Mouse (Mus musculus) embryonic facial prominence, embryonic 10.5 days (tissue): ENCODE data around the gene 5031410I06Rik. TPM values are rescaled to one million over a fixed set of nuclear protein-coding genes. Genes with fewer than 3 reads are reported as not detected.
"Not testable (repeated sequence)": the region's sequence is repeated elsewhere in the genome, so short reads cannot be mapped to it uniquely, and the experiment has no call there.

Experiments used
- DNase-seq: peaks from one replicate; pipeline ENCODE4 v3.0.0-alpha.2; 2017; ENCODE audit warnings: low spot score
- H3K27ac ChIP-seq: fragments of 300-500 bp; sonication (generic); replicated peaks from 2 replicates; pipeline ENCODE4 v1.5.1; 2016; ENCODE audit warnings: mild to moderate bottlenecking
- H3K27me3 ChIP-seq: fragments of 300-500 bp; sonication (generic); replicated peaks from 2 replicates; pipeline ENCODE4 v1.6.1; 2016; ENCODE audit warnings: low read depth, mild to moderate bottlenecking; ENCODE audit not compliant: poor library complexity, severe bottlenecking
- H3K36me3 ChIP-seq: fragments of 300-500 bp; sonication (generic); replicated peaks from 2 replicates; pipeline ENCODE4 v1.6.1; 2016; ENCODE audit warnings: mild to moderate bottlenecking, moderate library complexity
- H3K4me1 ChIP-seq: fragments of 300-500 bp; sonication (generic); 2 replicates; pipeline ENCODE4 v1.6.1; 2016
- H3K4me3 ChIP-seq: fragments of 300-500 bp; sonication (generic); 2 replicates; pipeline ENCODE4 v1.5.1; 2016; ENCODE audit warnings: mild to moderate bottlenecking, moderate library complexity
- H3K9me3 ChIP-seq: fragments of 300-500 bp; sonication (generic); 2 replicates; pipeline ENCODE4 v1.6.1; 2016; ENCODE audit warnings: mild to moderate bottlenecking
- WGBS: fragments of 180-500 bp; shearing (Covaris S2); methylation state at CpG from one replicate; pipeline ENCODE4 v1.1.7; 2016; 5-methylcytosine and 5-hydroxymethylcytosine counted together
- polyA plus RNA-seq: library from polyadenylated mRNA; unstranded; fragments of >200 nt; fragmentation: Nextera tagmentation; extraction: Ambion mirVana; gene quantifications from 2 replicates; pipeline ENCODE4 v1.2.1, GENCODE M21; 2016

The 5031410I06Rik gene
- 0.09 and 0.16 TPM in 2 replicates for polyA plus RNA-seq

DNA sequence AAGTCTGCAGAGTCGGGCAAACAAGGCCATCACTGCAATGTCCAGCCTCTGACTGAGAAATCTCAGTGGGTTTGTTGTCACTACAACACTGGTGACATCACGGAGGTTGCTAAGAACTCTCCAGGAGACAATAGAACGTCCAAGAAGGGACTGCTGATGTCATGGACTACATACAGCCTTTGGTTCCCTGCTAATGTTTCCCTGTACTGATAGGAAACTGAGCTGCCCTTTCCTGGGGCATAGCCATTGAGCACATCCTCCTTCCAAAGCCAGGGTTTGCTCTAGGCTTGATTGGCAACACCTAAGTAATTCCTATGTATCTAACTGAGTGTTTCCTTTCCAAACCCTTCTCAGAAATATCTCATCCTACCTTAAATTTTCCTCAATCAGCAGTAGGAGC is at the start of gene 5031410I06Rik:
TSS of gene 5031410I06Rik (minus strand) at position 101 of the 400 bp plus-strand sequence.
- not testable (repeated sequence) for H3K4me1 ChIP-seq, H3K36me3 ChIP-seq, DNase-seq, H3K9me3 ChIP-seq, H3K4me3 ChIP-seq, H3K27ac ChIP-seq, H3K27me3 ChIP-seq
- WGBS, result no CpG with 5 or more reads among the region's 3 CpGs

DNA sequence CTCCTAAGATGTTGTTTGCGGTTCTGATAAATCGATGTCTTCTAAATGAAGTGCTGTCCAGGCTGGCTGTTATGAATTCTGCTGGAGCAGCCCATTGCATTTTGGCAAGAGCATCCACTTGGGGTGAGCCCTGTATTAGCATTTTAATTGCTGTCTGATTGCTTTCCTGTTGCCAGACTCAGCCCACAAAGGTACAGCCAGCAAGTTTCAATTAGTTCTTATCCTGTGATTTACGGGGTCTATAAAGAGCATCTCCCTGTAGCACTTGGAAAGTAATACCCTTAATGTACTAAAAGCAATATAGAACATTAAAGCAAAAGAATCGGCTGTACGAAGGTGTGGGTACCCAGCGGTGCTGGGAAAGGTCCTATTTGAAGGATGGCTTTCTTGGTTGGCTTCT is 37.7 kb upstream of the 5031410I06Rik start:
- Histone ChIP-seq H3K27ac (no peak overlapping the region), H3K27me3 (no peaks in the 10 kb centered on the region), H3K36me3 (no peaks in the 10 kb centered on the region), H3K9me3 (no peaks in the 10 kb centered on the region), H3K4me1 (no peaks in the 10 kb centered on the region), H3K4me3 (no peak overlapping the region)
- WGBS, result 90% methylated on average over 6 of the region's 6 CpGs
- no peak for DNase-seq

- not testable (repeated sequence) for H3K36me3 ChIP-seq, H3K27ac ChIP-seq, H3K4me3 ChIP-seq, DNase-seq, H3K9me3 ChIP-seq, H3K4me1 ChIP-seq, H3K27me3 ChIP-seq
- no CpG with 5 or more reads among the region's 3 CpGs for WGBS
Measured at GRCm38 (mm10) chr5:26121321-26121720, 16.2 kb upstream of the 5031410I06Rik start, which contains the start of gene Gm10220. Gm10220 (minus strand) TSS chr5:26121421.

DNA sequence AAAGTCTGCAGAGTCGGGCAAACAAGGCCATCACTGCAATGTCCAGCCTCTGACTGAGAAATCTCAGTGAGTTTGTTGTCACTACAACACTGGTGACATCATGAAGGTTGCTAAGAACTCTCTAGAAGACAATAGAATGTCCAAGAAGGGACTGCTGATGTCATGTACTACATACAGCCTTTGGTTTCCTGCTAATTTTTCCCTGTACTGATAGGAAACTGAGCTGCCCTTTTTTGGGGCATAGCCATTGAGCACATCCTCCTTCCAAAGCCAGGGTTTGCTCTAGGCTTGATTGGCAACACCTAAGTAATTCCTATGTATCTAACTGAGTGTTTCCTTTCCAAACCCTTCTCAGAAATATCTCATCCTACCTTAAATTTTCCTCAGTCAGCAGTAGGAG is 16.0 kb downstream of the 5031410I06Rik start, which contains the start of gene Gm10471:
TSS of gene Gm10471 (minus strand) at position 101 of the 400 bp plus-strand sequence.
- not testable (repeated sequence) for H3K27ac ChIP-seq, H3K4me1 ChIP-seq, H3K27me3 ChIP-seq, H3K4me3 ChIP-seq, H3K36me3 ChIP-seq, DNase-seq, H3K9me3 ChIP-seq
- WGBS, result 68% methylated on average over 1 of the region's 1 CpGs

DNA sequence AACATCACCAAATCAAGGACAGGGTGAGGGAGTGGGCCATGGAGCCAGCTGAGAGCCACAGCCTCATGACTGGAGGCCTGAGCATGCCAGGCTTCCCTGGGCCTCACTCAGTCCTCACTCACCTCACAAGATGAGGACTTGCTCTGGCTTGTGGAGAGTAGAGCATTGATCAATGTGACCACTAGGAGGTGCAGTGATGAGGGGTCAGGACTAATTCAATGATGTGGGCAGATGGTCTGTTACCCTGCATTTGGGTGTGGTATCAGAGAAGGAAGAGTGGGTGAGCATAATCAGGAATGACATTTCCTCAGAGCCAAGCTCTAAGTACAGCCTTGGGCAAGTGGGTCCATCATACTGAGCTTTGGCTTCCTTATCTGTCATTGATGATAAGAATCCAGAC is 26.1 kb downstream of the 5031410I06Rik start:
- not testable (repeated sequence) for DNase-seq, H3K4me3 ChIP-seq, H3K27ac ChIP-seq, H3K27me3 ChIP-seq, H3K36me3 ChIP-seq, H3K9me3 ChIP-seq, H3K4me1 ChIP-seq

DNA sequence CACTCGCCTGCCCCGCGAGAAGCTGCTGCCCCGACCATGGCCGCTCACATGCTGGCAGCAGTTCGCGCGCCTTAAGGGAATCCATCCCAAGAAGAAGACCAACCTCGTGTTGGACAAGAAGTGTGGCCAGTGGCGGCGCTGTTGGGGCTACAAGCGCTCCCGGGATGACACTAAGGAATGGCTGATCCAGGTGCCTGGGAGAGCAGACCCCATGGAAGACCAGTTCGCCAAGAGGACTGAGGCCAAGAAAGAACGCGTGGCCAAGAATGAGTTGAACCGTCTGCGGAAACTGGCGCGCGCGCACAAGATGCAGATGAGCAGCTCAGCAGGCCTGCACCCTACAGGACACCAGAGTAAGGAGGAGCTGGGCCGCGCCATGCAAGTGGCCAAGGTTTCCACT is 34.4 kb downstream of the 5031410I06Rik start:
- no peak overlapping the region for H3K27ac ChIP-seq
- no peaks in the 10 kb centered on the region for H3K27me3 ChIP-seq
- no peaks in the 10 kb centered on the region for H3K36me3 ChIP-seq
- peaks cover 7% of the 10 kb centered on the region; the same call in 1 of the 2 replicates for H3K9me3 ChIP-seq
- no peak overlapping the region for H3K4me3 ChIP-seq
- 87% methylated on average over 24 of the region's 24 CpGs for WGBS
- peak; percentile 6 for DNase-seq
- no peaks in the 10 kb centered on the region for H3K4me1 ChIP-seq

GRCm38 (mm10) chr5:26058481-26058880 is 46.7 kb downstream of the 5031410I06Rik start, which contains the start of gene Gm7347:
Gm7347 (minus strand) TSS chr5:26058581.
- H3K27me3 ChIP-seq, H3K27ac ChIP-seq, H3K9me3 ChIP-seq, H3K36me3 ChIP-seq, H3K4me1 ChIP-seq, DNase-seq, H3K4me3 ChIP-seq: not testable (repeated sequence)
- WGBS, result no CpG with 5 or more reads among the region's 2 CpGs

Other genes starting within 250 kb of the 5031410I06Rik start
- gene Gm21663, start 163.0 kb downstream of the 5031410I06Rik start, polyA plus RNA-seq, result not detected in 2 replicates
- gene Gm21671, start 150.9 kb downstream of the 5031410I06Rik start, polyA plus RNA-seq, result not detected in 2 replicates
- 0.09 and 0.13 TPM in 2 replicates for gene Gm21680, start 132.7 kb downstream of the 5031410I06Rik start, polyA plus RNA-seq
- 0.09 and 0.12 TPM in 2 replicates for gene Gm21698, start 116.7 kb downstream of the 5031410I06Rik start, polyA plus RNA-seq
- gene Gm1979, start 100.6 kb downstream of the 5031410I06Rik start, polyA plus RNA-seq, result 0.09 TPM in 1 of 2 replicates, not detected in the other
- gene Gm5862, start 82.4 kb downstream of the 5031410I06Rik start, polyA plus RNA-seq, result 0.09 TPM in 1 of 2 replicates, not detected in the other
- gene Speer4a, start 65.8 kb downstream of the 5031410I06Rik start, polyA plus RNA-seq, result 0.11 and 0.19 TPM in 2 replicates
- gene Gm7347, start 46.8 kb downstream of the 5031410I06Rik start, polyA plus RNA-seq, result not detected in 2 replicates
- not detected in 2 replicates for gene Gm10471, start 16.1 kb downstream of the 5031410I06Rik start, polyA plus RNA-seq
- gene Gm10220, start 16.1 kb upstream of the 5031410I06Rik start, polyA plus RNA-seq, result 0.06 TPM in 1 of 2 replicates, not detected in the other
- gene Gm7361, start 152.3 kb upstream of the 5031410I06Rik start, polyA plus RNA-seq, result not detected in 2 replicates